Mouse (Mus musculus) cerebellum, adult 2 months (tissue): ENCODE measurements around the gene Usp13. TPM values are rescaled to one million over a fixed set of nuclear protein-coding genes. Genes with fewer than 3 reads are reported as not detected.

Experiments
- DNase-seq, 2 experiments: peaks; one replicate each; pipeline ENCODE4 v3.0.0; 2021
- H3K27ac ChIP-seq: fragments of 200-500 bp; 2 replicates; pipeline ENCODE4 v1.5.1; 2012; ENCODE audit warnings: low read length, control low read depth, inconsistent platforms; ENCODE audit not compliant: insufficient read depth
- H3K27me3 ChIP-seq: fragments of 200-500 bp; 2 replicates; pipeline ENCODE4 v1.6.1; 2012; ENCODE audit warnings: inconsistent platforms, mild to moderate bottlenecking, low read length, moderate library complexity; ENCODE audit not compliant: control insufficient read depth, insufficient read depth
- H3K4me1 ChIP-seq: fragments of 200-500 bp; 2 replicates; pipeline ENCODE4 v1.6.1; 2011; ENCODE audit warnings: low read length; ENCODE audit not compliant: control insufficient read depth, insufficient read depth
- H3K4me3 ChIP-seq: fragments of 200-500 bp; replicated peaks from 2 replicates; pipeline ENCODE3; 2011; ENCODE audit warnings: mild to moderate bottlenecking, low read depth, low read length, control low read depth; ENCODE audit not compliant: insufficient read depth
- CTCF ChIP-seq: fragments of 200-500 bp; IDR thresholded peaks from 2 replicates; pipeline ENCODE4 v1.5.1; 2011; ENCODE audit warnings: low read depth, mild to moderate bottlenecking, control low read depth, low read length, moderate library complexity, borderline replicate concordance; ENCODE audit not compliant: insufficient read depth
- POLR2A ChIP-seq: fragments of 200-500 bp; IDR thresholded peaks from 2 replicates; pipeline ENCODE4 v1.6.1; 2011; ENCODE audit warnings: low read length, control low read depth, borderline replicate concordance; ENCODE audit not compliant: insufficient read depth
- WGBS: fragments of 180-500 bp; shearing (Covaris S2); methylation state at CpG from one replicate; pipeline ENCODE4 v1.1.7; 2018; 5-methylcytosine and 5-hydroxymethylcytosine counted together
- polyA plus RNA-seq: library from polyadenylated mRNA; depleted of rRNA; stranded (reverse); fragments of >200 nt; gene quantifications from 2 replicates; pipeline ENCODE4 v1.2.3, GENCODE M21; 2012

The Usp13 gene
- polyA plus RNA-seq, 1 experiment = 7.1 TPM

- H3K27ac ChIP-seq = no peak overlapping the region
- H3K4me1 ChIP-seq = no peaks in the 10 kb centered on the region
- TF ChIP-seq CTCF (no peak), POLR2A (no peak)
- H3K4me3 ChIP-seq = no peak overlapping the region
- 74% methylated on average over 4 of the region's 4 CpGs for WGBS
- no peak for DNase-seq
- H3K27me3 ChIP-seq = no peaks in the 10 kb centered on the region
These were observed 86.1 kb downstream of the Usp13 start for GRCm38 (mm10) chr3:32903462-32903861.

- TF ChIP-seq CTCF (no peak), POLR2A (no peak)
- no peak for DNase-seq
- 97% methylated on average over 1 of the region's 1 CpGs for WGBS
- no peaks in the 10 kb centered on the region for H3K4me1 ChIP-seq
- H3K27me3 ChIP-seq = no peaks in the 10 kb centered on the region
- no peak overlapping the region for H3K4me3 ChIP-seq
- no peak overlapping the region for H3K27ac ChIP-seq
These were observed 87.3 kb downstream of the Usp13 start for GRCm38 (mm10) chr3:32904599-32904998.

DNA sequence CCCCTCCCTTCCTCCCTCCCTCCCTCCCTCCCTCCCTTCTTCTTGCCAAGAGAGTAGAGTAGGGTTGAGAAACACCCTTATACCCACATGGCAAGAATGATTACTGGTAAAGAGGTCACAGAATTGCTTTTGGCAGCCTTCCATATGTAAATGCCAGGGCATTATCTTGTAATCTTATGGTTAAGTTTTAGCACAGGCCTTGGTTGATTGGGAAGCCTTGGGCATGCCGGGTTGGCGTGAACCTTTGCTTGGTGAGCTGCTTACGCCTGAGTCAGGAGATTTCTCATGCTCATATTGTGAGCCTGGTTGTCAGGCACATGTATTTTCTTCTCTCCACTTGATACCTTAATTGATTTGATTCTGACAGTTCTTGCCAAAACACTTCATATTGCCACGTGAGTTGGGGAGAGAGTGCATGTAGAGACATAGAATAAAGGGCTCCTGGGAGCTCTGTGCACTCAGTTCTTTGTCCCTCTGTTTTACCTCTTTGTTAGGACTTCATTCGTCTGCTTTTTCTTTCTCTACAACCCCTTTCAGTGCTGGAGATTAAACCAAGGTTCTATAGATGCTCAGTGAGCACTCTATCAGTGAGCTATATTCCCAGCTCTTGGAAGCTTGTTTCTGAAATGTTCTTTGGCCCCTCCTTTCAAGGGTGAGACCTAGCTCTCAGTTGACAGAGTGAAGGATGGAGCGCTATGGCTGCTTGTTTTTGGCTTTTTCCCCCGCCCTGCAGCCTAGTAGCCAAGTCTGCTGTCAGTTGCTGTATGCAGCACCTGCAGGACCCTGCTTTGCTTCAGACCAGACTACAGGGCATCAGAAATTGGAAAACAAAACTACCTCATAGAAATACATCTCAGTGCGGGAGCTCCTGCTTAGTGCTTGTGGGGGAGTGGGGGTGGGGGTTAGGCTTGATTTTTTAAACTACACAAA lies 88.8 kb downstream of the Usp13 start:
- 72% methylated on average over 8 of the region's 8 CpGs for WGBS
- Histone ChIP-seq H3K27me3 (no peaks in the 10 kb centered on the region), H3K4me1 (no peaks in the 10 kb centered on the region), H3K27ac (no peak overlapping the region), H3K4me3 (no peak overlapping the region)
- no peak for TF ChIP-seq POLR2A
- no peak for TF ChIP-seq CTCF
- no peak for DNase-seq

GRCm38 (mm10) chr3:32908400-32908799 lies 91.1 kb downstream of the Usp13 start:
- no peak overlapping the region for H3K4me3 ChIP-seq
- no peak overlapping the region for H3K27ac ChIP-seq
- WGBS = 96% methylated on average over 3 of the region's 3 CpGs
- TF ChIP-seq POLR2A (no peak), CTCF (no peak)
- no peaks in the 10 kb centered on the region for H3K27me3 ChIP-seq
- no peaks in the 10 kb centered on the region for H3K4me1 ChIP-seq
- no peak for DNase-seq

DNA sequence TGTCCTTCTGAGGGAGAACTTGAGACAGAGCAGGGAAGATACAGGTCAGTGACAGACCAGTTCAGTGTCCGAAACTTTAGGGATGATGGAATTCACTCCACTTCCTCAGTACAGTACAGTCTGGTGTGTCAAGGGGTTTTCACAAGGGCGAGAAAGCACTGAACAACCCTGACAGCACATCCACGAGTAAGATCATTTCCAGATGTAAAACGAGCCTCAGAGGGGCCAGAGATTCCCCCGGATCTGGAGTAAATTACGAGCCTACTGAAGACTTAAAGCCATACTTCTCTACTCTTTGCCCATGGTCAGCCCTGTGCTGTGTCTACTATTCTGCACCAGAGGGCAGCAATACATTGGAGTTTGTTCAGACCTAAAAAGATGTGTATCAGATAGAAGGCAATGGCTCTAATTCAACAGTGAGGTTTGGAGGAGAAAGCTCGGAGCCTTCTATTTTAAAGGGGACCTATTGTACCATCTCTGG lies 92.8 kb downstream of the Usp13 start:
- no peaks in the 10 kb centered on the region for H3K27me3 ChIP-seq

GRCm38 (mm10) chr3:32924168-32924567 lies 106.8 kb downstream of the Usp13 start:
- Histone ChIP-seq H3K27ac (no peak overlapping the region), H3K4me3 (no peak overlapping the region), H3K27me3 (no peaks in the 10 kb centered on the region), H3K4me1 (no peaks in the 10 kb centered on the region)
- DNase-seq = no peak
- TF ChIP-seq POLR2A = no peak
- TF ChIP-seq CTCF = no peak
- 90% methylated on average over 6 of the region's 6 CpGs for WGBS

More for the DNA sequence above, 92.8 kb downstream of the Usp13 start:
- 79% methylated on average over 7 of the region's 7 CpGs for WGBS
- TF ChIP-seq CTCF = no peak
- TF ChIP-seq POLR2A = no peak
- H3K27ac ChIP-seq = no peak overlapping the region
- peak in 1 of 2 experiments; percentile 14 for DNase-seq
- H3K4me1 ChIP-seq = no peaks in the 10 kb centered on the region
- no peak overlapping the region for H3K4me3 ChIP-seq

- no peak for DNase-seq
- H3K27ac ChIP-seq = no peak overlapping the region
- H3K4me1 ChIP-seq = no peaks in the 10 kb centered on the region
- H3K4me3 ChIP-seq = no peak overlapping the region
- 77% methylated on average over 8 of the region's 8 CpGs for WGBS
- H3K27me3 ChIP-seq = no peaks in the 10 kb centered on the region
- no peak for TF ChIP-seq CTCF
- TF ChIP-seq POLR2A = no peak
These were observed 122.6 kb downstream of the Usp13 start for GRCm38 (mm10) chr3:32939802-32940501.

GRCm38 (mm10) chr3:32947486-32947885 lies 130.1 kb downstream of the Usp13 start:
- Histone ChIP-seq H3K4me1 (no peaks in the 10 kb centered on the region), H3K27ac (no peak overlapping the region), H3K27me3 (no peaks in the 10 kb centered on the region; the same call in 1 of the 2 replicates), H3K4me3 (no peak overlapping the region)
- WGBS = 93% methylated on average over 5 of the region's 5 CpGs
- TF ChIP-seq POLR2A (no peak), CTCF (no peak)
- DNase-seq = no peak
